Mouse (Mus musculus): Measurements from ENCODE around the gene Rhobtb3. TPM values are rescaled to one million over a fixed set of nuclear protein-coding genes. Genes with fewer than 3 reads are reported as not detected.

Gene Rhobtb3
- total and polyA plus RNA-seq, 2 experiments from 2014 or later = 14.0 to 52.0 TPM

DNA sequence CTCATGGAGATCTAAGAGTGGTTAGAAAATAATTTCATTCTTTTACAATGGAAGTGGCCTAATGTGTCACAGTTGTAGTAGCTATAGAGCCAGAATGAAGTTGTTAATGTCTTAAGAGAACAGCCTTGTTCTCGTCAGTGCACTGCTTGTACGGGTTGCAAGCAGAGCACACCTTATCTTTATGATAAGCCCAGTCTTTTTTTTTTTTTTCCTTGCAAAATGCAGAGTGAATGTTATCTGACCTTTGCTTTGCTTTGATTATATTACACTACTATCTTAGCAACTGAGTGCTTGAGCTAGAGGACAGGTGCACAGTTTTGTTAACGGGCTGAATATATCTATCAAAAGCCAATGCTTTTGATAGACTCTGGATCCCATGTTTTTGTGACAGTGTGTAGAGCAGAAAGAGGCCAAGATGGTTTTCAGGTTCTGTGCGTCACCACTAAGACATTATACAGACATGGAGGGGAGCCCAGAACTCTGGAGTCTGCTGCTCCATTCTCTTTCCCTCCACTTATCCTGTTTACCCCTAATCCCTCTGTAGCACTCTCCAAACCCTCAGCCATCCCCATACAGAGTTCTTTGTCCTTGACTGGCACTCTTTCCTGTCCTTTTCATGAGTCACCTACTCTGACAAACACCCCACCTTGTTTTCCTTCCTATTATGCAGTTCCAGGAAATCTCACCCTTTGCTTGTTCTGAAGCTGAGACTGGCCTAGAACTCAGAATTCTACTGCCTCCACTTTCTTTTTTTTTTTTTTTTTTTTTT is 68.9 kb downstream of the Rhobtb3 start:
- no peak for TF ChIP-seq CTCF (IDR thresholded peaks at IDR 0.05; ENCODE audit: low read depth)
- no peaks in the 10 kb centered on the region for H3K4me1 ChIP-seq (ENCODE audit: insufficient read depth)
- DNase-seq (no peak), ATAC-seq (no peak)
- no peaks in the 10 kb centered on the region for H3K27me3 ChIP-seq (ENCODE audit: insufficient read depth, low read length)
- no peak overlapping the region for H3K4me3 ChIP-seq (ENCODE audit: low read depth, low read length)
- no peak overlapping the region for H3K4me2 ChIP-seq (ENCODE audit: low read depth)
- no peaks in the 10 kb centered on the region for H3K9me3 ChIP-seq (ENCODE audit: low read length)
- WGBS = 89% methylated on average over 4 of the region's 4 CpGs
- H3K36me3 ChIP-seq (ENCODE audit: insufficient read depth) = peaks cover 21% of the 10 kb centered on the region
- H3K9ac ChIP-seq = no peak overlapping the region
- no peak overlapping the region for H3K27ac ChIP-seq (ENCODE audit: low read depth, low read length)

DNA sequence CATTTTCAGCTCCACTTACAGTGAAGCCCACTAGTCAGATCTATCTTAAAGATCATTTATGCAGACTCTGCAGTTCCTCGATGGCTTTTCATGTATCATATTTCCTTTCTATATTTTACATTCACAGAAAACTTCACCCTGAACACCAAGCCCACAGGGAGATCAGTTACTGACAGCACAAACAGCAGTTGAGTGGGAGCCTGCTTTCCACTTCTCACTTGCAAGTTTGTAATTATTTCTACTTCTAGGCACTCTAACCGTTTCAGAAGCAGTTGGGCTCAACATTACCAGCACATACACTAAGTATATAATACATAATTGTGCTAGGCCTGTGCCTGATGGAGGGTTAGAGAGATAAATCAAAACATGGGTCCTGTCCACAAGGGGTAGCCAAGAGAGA is 75.8 kb downstream of the Rhobtb3 start:
- Histone ChIP-seq H3K4me3 (ENCODE audit: low read depth, low read length) (no peak overlapping the region), H3K9me3 (ENCODE audit: low read length) (no peaks in the 10 kb centered on the region), H3K27me3 (ENCODE audit: insufficient read depth, low read length) (no peaks in the 10 kb centered on the region), H3K36me3 (ENCODE audit: insufficient read depth) (peaks cover 15% of the 10 kb centered on the region), H3K4me2 (ENCODE audit: low read depth) (no peak overlapping the region), H3K27ac (ENCODE audit: low read depth, low read length) (no peak overlapping the region), H3K9ac (no peak overlapping the region), H3K4me1 (ENCODE audit: insufficient read depth) (no peaks in the 10 kb centered on the region)
- DNase-seq (no peak), ATAC-seq (no peak)
- 88% methylated on average over 2 of the region's 2 CpGs for WGBS
- TF ChIP-seq CTCF (IDR thresholded peaks at IDR 0.05; ENCODE audit: low read depth) = no peak

DNA sequence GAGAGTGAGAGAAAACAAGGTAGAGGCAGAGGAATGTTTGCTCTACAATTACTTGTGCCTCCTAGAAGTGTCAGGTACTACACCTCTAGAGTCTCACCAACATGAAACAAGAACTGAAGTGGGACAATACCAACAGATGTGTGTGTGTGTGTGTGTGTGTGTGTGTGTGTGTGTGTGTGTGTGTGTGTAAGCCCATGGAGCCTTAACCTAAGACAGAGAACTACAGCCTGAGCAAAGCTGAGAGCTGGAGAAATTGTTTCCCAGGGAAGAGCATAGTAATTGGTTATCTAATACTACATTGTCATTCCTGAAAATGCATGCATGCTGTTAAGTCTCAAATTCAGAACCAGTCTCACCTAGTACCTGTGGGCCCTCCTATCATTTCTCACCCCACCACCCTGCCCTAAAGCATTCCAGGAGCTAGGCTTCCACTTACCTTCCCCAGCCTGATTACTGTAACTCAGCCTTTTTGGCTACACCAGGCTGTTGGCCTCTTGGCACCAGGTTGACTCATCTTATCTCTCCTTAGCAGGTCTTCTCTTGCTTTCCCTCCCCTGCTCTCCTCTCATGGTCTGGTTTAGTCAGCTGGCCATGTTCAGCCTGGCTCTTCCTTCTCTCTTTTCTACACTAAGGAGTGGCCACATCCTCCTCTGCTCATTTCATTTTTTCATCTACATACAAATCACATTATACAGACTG is 78.1 kb downstream of the Rhobtb3 start:
- no peak for TF ChIP-seq CTCF (IDR thresholded peaks at IDR 0.05; ENCODE audit: low read depth)
- Histone ChIP-seq H3K4me1 (ENCODE audit: insufficient read depth) (no peaks in the 10 kb centered on the region), H3K36me3 (ENCODE audit: insufficient read depth) (peaks cover 12% of the 10 kb centered on the region), H3K4me2 (ENCODE audit: low read depth) (no peak overlapping the region), H3K9me3 (ENCODE audit: low read length) (no peaks in the 10 kb centered on the region), H3K27me3 (ENCODE audit: insufficient read depth, low read length) (no peaks in the 10 kb centered on the region), H3K27ac (ENCODE audit: low read depth, low read length) (no peak overlapping the region), H3K4me3 (ENCODE audit: low read depth, low read length) (no peak overlapping the region), H3K9ac (no peak overlapping the region)
- ATAC-seq (no peak), DNase-seq (no peak)

DNA sequence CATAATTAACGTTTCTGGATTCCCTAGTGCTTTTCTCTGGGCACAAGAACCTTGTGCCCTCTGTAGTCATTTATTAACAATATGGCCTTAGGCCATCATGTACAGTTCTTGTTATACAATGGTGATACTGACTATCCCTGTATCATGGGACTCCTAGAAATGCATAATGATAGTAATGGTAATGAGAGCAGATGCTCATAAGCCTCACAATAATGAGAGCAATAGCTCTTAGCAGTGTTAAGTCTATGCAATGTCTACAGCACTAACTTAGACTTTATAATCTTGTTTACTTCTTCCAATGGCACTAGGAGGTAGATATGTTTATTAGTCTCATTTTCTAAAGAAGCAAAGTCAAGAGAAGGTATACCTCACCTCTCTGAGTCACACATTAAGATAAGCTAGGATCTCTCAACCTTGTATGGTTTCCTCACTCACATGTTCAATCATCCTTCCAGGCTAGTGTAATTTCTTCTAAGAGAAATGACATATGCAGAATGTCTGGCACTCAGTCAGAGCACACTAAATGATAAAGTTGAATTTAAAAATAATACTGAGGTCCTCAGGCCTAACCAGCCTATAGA is 84.4 kb downstream of the Rhobtb3 start:
- ATAC-seq (no peak), DNase-seq (no peak)
- H3K27ac ChIP-seq (ENCODE audit: low read depth, low read length) = no peak overlapping the region
- H3K9ac ChIP-seq = no peak overlapping the region
- H3K4me3 ChIP-seq (ENCODE audit: low read depth, low read length) = no peak overlapping the region
- H3K4me1 ChIP-seq (ENCODE audit: insufficient read depth) = no peaks in the 10 kb centered on the region
- no peaks in the 10 kb centered on the region; the same call in 1 of the 2 replicates for H3K36me3 ChIP-seq (ENCODE audit: insufficient read depth)
- H3K9me3 ChIP-seq (ENCODE audit: low read length) = no peaks in the 10 kb centered on the region
- no peak overlapping the region for H3K4me2 ChIP-seq (ENCODE audit: low read depth)
- H3K27me3 ChIP-seq (ENCODE audit: insufficient read depth, low read length) = no peaks in the 10 kb centered on the region
- TF ChIP-seq CTCF (IDR thresholded peaks at IDR 0.05; ENCODE audit: low read depth) = no peak
- WGBS = 54% methylated on average over 1 of the region's 1 CpGs

DNA sequence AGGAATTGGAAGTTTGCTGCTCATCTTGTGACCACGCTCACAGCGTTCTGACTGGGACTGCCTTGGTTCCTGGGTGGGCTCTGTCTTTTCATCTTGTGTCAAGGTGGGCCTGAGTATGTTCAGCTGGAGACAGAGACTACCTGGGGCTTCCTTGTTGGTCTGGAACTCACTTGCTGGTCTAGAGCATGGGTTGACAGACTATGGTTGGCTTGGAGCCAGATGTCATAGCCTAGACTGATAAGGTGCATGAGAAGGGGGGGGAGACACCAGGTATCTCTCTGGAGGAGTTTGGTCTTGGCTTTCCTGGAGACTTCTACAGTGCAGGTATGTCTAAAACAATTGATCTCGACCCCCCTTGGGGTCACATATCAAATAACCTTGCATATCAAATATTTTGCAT is 90.6 kb downstream of the Rhobtb3 start:
- no peak overlapping the region for H3K9ac ChIP-seq
- H3K4me3 ChIP-seq (ENCODE audit: low read depth, low read length) = no peak overlapping the region
- 89% methylated on average over 3 of the region's 3 CpGs for WGBS
- ATAC-seq (no peak), DNase-seq (no peak)
- H3K9me3 ChIP-seq (ENCODE audit: low read length) = no peaks in the 10 kb centered on the region
- H3K27ac ChIP-seq (ENCODE audit: low read depth, low read length) = no peak overlapping the region
- no peaks in the 10 kb centered on the region for H3K4me1 ChIP-seq (ENCODE audit: insufficient read depth)
- H3K36me3 ChIP-seq (ENCODE audit: insufficient read depth) = 0 out of 2 replicates have a peak, but pooled peaks cover 6% of the 10 kb centered on the region
- no peaks in the 10 kb centered on the region for H3K27me3 ChIP-seq (ENCODE audit: insufficient read depth, low read length)
- no peak overlapping the region for H3K4me2 ChIP-seq (ENCODE audit: low read depth)
- no peak for TF ChIP-seq CTCF (IDR thresholded peaks at IDR 0.05; ENCODE audit: low read depth)

DNA sequence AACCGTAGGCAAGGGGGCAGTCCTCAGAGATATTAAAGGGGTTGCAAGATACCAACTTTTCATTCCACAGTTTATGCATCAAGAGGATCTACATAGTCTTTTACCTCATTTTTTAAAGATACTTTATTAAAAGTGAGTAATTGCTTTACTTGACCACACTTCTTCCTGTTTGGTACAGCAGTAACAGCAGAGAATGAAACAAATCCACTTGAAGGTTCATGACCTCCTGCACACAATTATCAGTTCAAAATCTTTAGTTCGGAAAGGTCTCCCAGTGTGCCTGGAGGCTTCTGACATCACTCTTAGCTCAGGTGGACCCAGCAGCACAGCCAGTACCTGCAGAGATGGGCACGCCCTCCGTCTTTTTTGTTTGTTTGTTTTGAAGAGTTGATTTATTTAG is 91.7 kb downstream of the Rhobtb3 start:
- no peak overlapping the region for H3K4me2 ChIP-seq (ENCODE audit: low read depth)
- ATAC-seq (no peak), DNase-seq (no peak)
- WGBS = 91% methylated on average over 4 of the region's 4 CpGs
- no peaks in the 10 kb centered on the region for H3K9me3 ChIP-seq (ENCODE audit: low read length)
- 0 out of 2 replicates have a peak, but pooled peaks cover 6% of the 10 kb centered on the region for H3K36me3 ChIP-seq (ENCODE audit: insufficient read depth)
- no peak overlapping the region for H3K27ac ChIP-seq (ENCODE audit: low read depth, low read length)
- no peak overlapping the region for H3K9ac ChIP-seq
- no peak overlapping the region for H3K4me3 ChIP-seq (ENCODE audit: low read depth, low read length)
- no peaks in the 10 kb centered on the region for H3K27me3 ChIP-seq (ENCODE audit: insufficient read depth, low read length)
- TF ChIP-seq CTCF (IDR thresholded peaks at IDR 0.05; ENCODE audit: low read depth) = no peak
- H3K4me1 ChIP-seq (ENCODE audit: insufficient read depth) = no peaks in the 10 kb centered on the region

DNA sequence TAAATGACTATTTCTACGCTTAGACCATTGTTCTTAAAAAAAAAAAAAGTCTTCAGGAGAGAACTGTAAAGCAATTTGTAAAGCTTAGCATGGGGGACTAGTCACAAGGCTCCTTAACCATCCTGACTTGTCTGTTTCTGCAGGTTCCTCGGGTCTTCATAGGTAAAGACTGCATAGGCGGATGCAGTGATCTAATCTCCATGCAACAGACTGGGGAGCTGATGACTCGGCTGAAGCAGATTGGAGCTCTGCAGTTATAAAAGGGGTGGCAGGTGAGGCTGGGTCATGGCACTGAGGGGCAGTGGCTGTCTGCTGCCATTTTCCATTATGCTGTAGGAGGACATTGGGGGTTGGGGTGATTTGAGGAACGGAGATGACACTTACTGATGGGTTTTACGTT is 96.7 kb downstream of the Rhobtb3 start:
- TF ChIP-seq CTCF (IDR thresholded peaks at IDR 0.05; ENCODE audit: low read depth) = no peak
- H3K4me3 ChIP-seq (ENCODE audit: low read depth, low read length) = no peak overlapping the region
- ATAC-seq = no peak
- H3K27ac ChIP-seq (ENCODE audit: low read depth, low read length) = no peak overlapping the region
- H3K4me2 ChIP-seq (ENCODE audit: low read depth) = no peak overlapping the region
- no peak for DNase-seq
- H3K36me3 ChIP-seq (ENCODE audit: insufficient read depth) = 0 out of 2 replicates have a peak, but pooled peaks cover 2% of the 10 kb centered on the region
- no peaks in the 10 kb centered on the region for H3K27me3 ChIP-seq (ENCODE audit: insufficient read depth, low read length)
- no peaks in the 10 kb centered on the region for H3K9me3 ChIP-seq (ENCODE audit: low read length)
- 90% methylated on average over 6 of the region's 6 CpGs for WGBS
- H3K9ac ChIP-seq = no peak overlapping the region
- H3K4me1 ChIP-seq (ENCODE audit: insufficient read depth) = no peaks in the 10 kb centered on the region

All from forebrain, postnatal 0 days (tissue).